Mouse (Mus musculus) hindbrain, embryonic 12.5 days (tissue): ENCODE measurements around the gene Mgat5. TPM values are rescaled to one million over a fixed set of nuclear protein-coding genes. Genes with fewer than 3 reads are reported as not detected.

Source experiments
- ATAC-seq: fragments of 200-750 bp; cut with Nextera tagmentation; 2 replicates; pipeline ENCODE4 v1.8.0; 2017; ENCODE audit warnings: moderate TSS enrichment; ENCODE audit not compliant: low FRiP score
- H3K27ac ChIP-seq: fragments of 300-500 bp; sonication (generic); 2 replicates; pipeline ENCODE4 v1.5.1; 2016; ENCODE audit warnings: mild to moderate bottlenecking
- H3K27me3 ChIP-seq: fragments of 300-500 bp; sonication (generic); 2 replicates; pipeline ENCODE4 v1.6.1; 2016; ENCODE audit warnings: mild to moderate bottlenecking
- H3K36me3 ChIP-seq: fragments of 300-500 bp; sonication (generic); 2 replicates; pipeline ENCODE4 v1.6.1; 2016; ENCODE audit warnings: mild to moderate bottlenecking
- H3K4me1 ChIP-seq: fragments of 300-500 bp; sonication (generic); 2 replicates; pipeline ENCODE4 v1.6.1; 2016
- H3K4me2 ChIP-seq: fragments of 300-500 bp; sonication (generic); replicated peaks from 2 replicates; pipeline ENCODE4 v1.6.1; 2016; ENCODE audit warnings: mild to moderate bottlenecking
- H3K4me3 ChIP-seq: fragments of 300-500 bp; sonication (generic); 2 replicates; pipeline ENCODE4 v1.5.1; 2016; ENCODE audit warnings: mild to moderate bottlenecking
- H3K9ac ChIP-seq: fragments of 300-500 bp; sonication (generic); 2 replicates; pipeline ENCODE4 v1.6.1; 2016; ENCODE audit warnings: mild to moderate bottlenecking, moderate library complexity
- H3K9me3 ChIP-seq: fragments of 300-500 bp; sonication (generic); replicated peaks from 2 replicates; pipeline ENCODE4 v1.6.1; 2016; ENCODE audit warnings: mild to moderate bottlenecking
- WGBS: fragments of 180-500 bp; shearing (Covaris S2); methylation state at CpG from one replicate; pipeline ENCODE4 v1.1.7; 2016; 5-methylcytosine and 5-hydroxymethylcytosine counted together
- polyA plus RNA-seq: library from polyadenylated mRNA; unstranded; fragments of >200 nt; fragmentation: Nextera tagmentation; extraction: Ambion mirVana; gene quantifications from 2 replicates; pipeline ENCODE4 v1.2.1, GENCODE M21; 2016

Mgat5 gene
- 10.3 and 10.7 TPM in 2 replicates for polyA plus RNA-seq

GRCm38 (mm10) chr1:127204817-127205485 lies at the start of gene Mgat5:
Mgat5 (plus strand) TSS chr1:127205015.
- peak within 1 kb of the TSS; percentile 86 for H3K9ac ChIP-seq
- no peaks in the 10 kb centered on the region for H3K27me3 ChIP-seq
- no peaks in the 10 kb centered on the region for H3K36me3 ChIP-seq
- WGBS = under 1% methylated on average over 51 of the region's 51 CpGs
- no peaks in the 10 kb centered on the region for H3K9me3 ChIP-seq
- peaks cover 12% of the 10 kb centered on the region for H3K4me1 ChIP-seq
- ATAC-seq = peak; percentile 92
- peak within 1 kb of the TSS; percentile 72 for H3K4me3 ChIP-seq
- H3K27ac ChIP-seq = peak within 1 kb of the TSS; percentile 95
- H3K4me2 ChIP-seq = peak within 1 kb of the TSS; percentile 82

- no peaks in the 10 kb centered on the region for H3K9me3 ChIP-seq
- no peak overlapping the region for H3K4me3 ChIP-seq
- WGBS = 82% methylated on average over 5 of the region's 5 CpGs
- ATAC-seq = no peak
- H3K36me3 ChIP-seq = no peaks in the 10 kb centered on the region
- H3K9ac ChIP-seq = no peak overlapping the region
- no peak overlapping the region for H3K4me2 ChIP-seq
- H3K27ac ChIP-seq = no peak overlapping the region
- no peaks in the 10 kb centered on the region for H3K27me3 ChIP-seq
- H3K4me1 ChIP-seq = no peaks in the 10 kb centered on the region
These were observed 44.6 kb upstream of the Mgat5 start for GRCm38 (mm10) chr1:127160118-127160760.

GRCm38 (mm10) chr1:127164589-127165160 lies 40.1 kb upstream of the Mgat5 start:
- Histone ChIP-seq H3K36me3 (no peaks in the 10 kb centered on the region), H3K4me1 (0 out of 2 replicates have a peak, but pooled peaks cover 6% of the 10 kb centered on the region), H3K4me2 (no peak overlapping the region), H3K27me3 (no peaks in the 10 kb centered on the region), H3K27ac (no peak overlapping the region), H3K9me3 (no peaks in the 10 kb centered on the region), H3K9ac (no peak overlapping the region), H3K4me3 (no peak overlapping the region)
- WGBS = 91% methylated on average over 4 of the region's 4 CpGs
- no peak for ATAC-seq

GRCm38 (mm10) chr1:127166521-127166920 lies 38.3 kb upstream of the Mgat5 start:
- Histone ChIP-seq H3K4me2 (no peak overlapping the region), H3K27ac (no peak overlapping the region), H3K27me3 (no peaks in the 10 kb centered on the region), H3K4me3 (no peak overlapping the region), H3K4me1 (0 out of 2 replicates have a peak, but pooled peaks cover 6% of the 10 kb centered on the region), H3K9ac (no peak overlapping the region), H3K36me3 (no peaks in the 10 kb centered on the region), H3K9me3 (no peaks in the 10 kb centered on the region)
- ATAC-seq = no peak

GRCm38 (mm10) chr1:127167586-127167985 lies 37.2 kb upstream of the Mgat5 start:
- no peaks in the 10 kb centered on the region for H3K9me3 ChIP-seq
- ATAC-seq = no peak
- no peaks in the 10 kb centered on the region for H3K27me3 ChIP-seq
- no peak overlapping the region for H3K9ac ChIP-seq
- no peak overlapping the region for H3K4me3 ChIP-seq
- WGBS = 55% methylated on average over 1 of the region's 1 CpGs
- no peaks in the 10 kb centered on the region for H3K36me3 ChIP-seq
- H3K4me2 ChIP-seq = no peak overlapping the region
- no peak overlapping the region for H3K27ac ChIP-seq
- 0 out of 2 replicates have a peak, but pooled peaks cover 6% of the 10 kb centered on the region for H3K4me1 ChIP-seq

GRCm38 (mm10) chr1:127168205-127168604 lies 36.6 kb upstream of the Mgat5 start:
- ATAC-seq = 0 out of 2 replicates have a peak, but pooled peaks have one; percentile 48

GRCm38 (mm10) chr1:127169516-127169915 lies 35.3 kb upstream of the Mgat5 start:
- 89% methylated on average over 8 of the region's 8 CpGs for WGBS
- no peaks in the 10 kb centered on the region for H3K9me3 ChIP-seq
- no peak for ATAC-seq

More at GRCm38 (mm10) chr1:127168205-127168604, 36.6 kb upstream of the Mgat5 start:
- no peaks in the 10 kb centered on the region for H3K9me3 ChIP-seq
- H3K27ac ChIP-seq = no peak overlapping the region
- no peak overlapping the region for H3K4me3 ChIP-seq
- 0 out of 2 replicates have a peak, but pooled peaks cover 6% of the 10 kb centered on the region for H3K4me1 ChIP-seq
- 50% methylated on average over 8 of the region's 8 CpGs for WGBS
- no peaks in the 10 kb centered on the region for H3K27me3 ChIP-seq
- H3K4me2 ChIP-seq = no peak overlapping the region
- H3K36me3 ChIP-seq = no peaks in the 10 kb centered on the region
- no peak overlapping the region for H3K9ac ChIP-seq

GRCm38 (mm10) chr1:127171361-127171760 lies 33.5 kb upstream of the Mgat5 start:
- Histone ChIP-seq H3K9ac (no peak overlapping the region), H3K4me2 (no peak overlapping the region), H3K4me1 (0 out of 2 replicates have a peak, but pooled peaks cover 6% of the 10 kb centered on the region), H3K9me3 (no peaks in the 10 kb centered on the region), H3K27me3 (no peaks in the 10 kb centered on the region), H3K27ac (no peak overlapping the region), H3K36me3 (no peaks in the 10 kb centered on the region), H3K4me3 (no peak overlapping the region)
- WGBS = 85% methylated on average over 7 of the region's 7 CpGs
- ATAC-seq = no peak

More at GRCm38 (mm10) chr1:127169516-127169915, 35.3 kb upstream of the Mgat5 start:
- Histone ChIP-seq H3K36me3 (no peaks in the 10 kb centered on the region), H3K4me3 (no peak overlapping the region), H3K4me1 (0 out of 2 replicates have a peak, but pooled peaks cover 6% of the 10 kb centered on the region), H3K27ac (no peak overlapping the region), H3K9ac (no peak overlapping the region), H3K4me2 (no peak overlapping the region), H3K27me3 (no peaks in the 10 kb centered on the region)

- Histone ChIP-seq H3K9me3 (no peaks in the 10 kb centered on the region), H3K27me3 (no peaks in the 10 kb centered on the region), H3K36me3 (no peaks in the 10 kb centered on the region), H3K9ac (no peak overlapping the region), H3K4me2 (no peak overlapping the region), H3K4me3 (no peak overlapping the region), H3K4me1 (no peaks in the 10 kb centered on the region), H3K27ac (no peak overlapping the region)
- ATAC-seq = no peak
- WGBS = 84% methylated on average over 3 of the region's 3 CpGs
These were observed 31.4 kb upstream of the Mgat5 start for GRCm38 (mm10) chr1:127173448-127173847.

GRCm38 (mm10) chr1:127192396-127192795 lies 12.4 kb upstream of the Mgat5 start:
- 89% methylated on average over 6 of the region's 6 CpGs for WGBS
- no peaks in the 10 kb centered on the region for H3K9me3 ChIP-seq
- H3K4me1 ChIP-seq = no peaks in the 10 kb centered on the region
- no peaks in the 10 kb centered on the region for H3K27me3 ChIP-seq
- no peak for ATAC-seq
- no peak overlapping the region for H3K4me2 ChIP-seq
- H3K36me3 ChIP-seq = no peaks in the 10 kb centered on the region
- no peak overlapping the region for H3K27ac ChIP-seq
- H3K9ac ChIP-seq = no peak overlapping the region
- no peak overlapping the region for H3K4me3 ChIP-seq

- no peaks in the 10 kb centered on the region for H3K27me3 ChIP-seq
- no peak overlapping the region for H3K4me3 ChIP-seq
- no peak overlapping the region for H3K9ac ChIP-seq
- H3K4me2 ChIP-seq = no peak overlapping the region
- H3K27ac ChIP-seq = no peak overlapping the region
- no peaks in the 10 kb centered on the region for H3K9me3 ChIP-seq
- no peak for ATAC-seq
- 86% methylated on average over 2 of the region's 2 CpGs for WGBS
- H3K36me3 ChIP-seq = no peaks in the 10 kb centered on the region
- H3K4me1 ChIP-seq = no peaks in the 10 kb centered on the region; the same call in 1 of the 2 replicates
These were observed 5.6 kb upstream of the Mgat5 start for GRCm38 (mm10) chr1:127199186-127199585.

GRCm38 (mm10) chr1:127202360-127202759 lies 2.5 kb upstream of the Mgat5 start:
- ATAC-seq = no peak
- Histone ChIP-seq H3K9me3 (no peaks in the 10 kb centered on the region), H3K4me2 (no peak overlapping the region), H3K36me3 (no peaks in the 10 kb centered on the region), H3K27ac (no peak overlapping the region), H3K9ac (no peak overlapping the region), H3K4me1 (peaks cover 11% of the 10 kb centered on the region), H3K27me3 (no peaks in the 10 kb centered on the region), H3K4me3 (no peak overlapping the region)
- WGBS = 76% methylated on average over 4 of the region's 4 CpGs
